Mouse (Mus musculus): ENCODE results near the gene Sel1l3.

DNA sequence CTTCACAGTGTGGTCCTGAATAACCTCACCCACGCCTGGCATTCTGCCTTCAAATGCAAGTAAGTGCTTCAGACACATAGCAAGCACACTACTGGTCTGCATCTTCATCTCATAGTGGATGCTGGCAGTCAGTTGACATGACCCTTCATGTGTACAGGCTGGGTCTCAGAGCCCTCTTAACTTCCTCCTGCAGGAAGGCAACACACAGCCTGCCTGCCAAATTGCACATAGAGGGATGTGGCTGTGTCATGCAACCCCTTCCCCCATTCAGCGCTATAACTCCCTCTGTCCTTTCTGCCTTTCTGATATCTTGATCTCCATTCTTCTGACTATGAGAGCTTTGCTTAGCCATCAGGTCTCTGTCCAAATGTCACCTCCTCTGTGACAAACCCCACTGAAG is 19.3 kb downstream of the Sel1l3 start:
- no peak for TF ChIP-seq GABPA (IDR thresholded peaks at IDR 0.05; ENCODE audit: low read depth, low read length)
- TF ChIP-seq POLR2A (IDR thresholded peaks at IDR 0.05; ENCODE audit: control insufficient read depth in 1 of 2, insufficient read depth in 1 of 2, low read depth in 1 of 2, low read length in 2 of 2, poor library complexity in 1 of 2), result no peak
- TF ChIP-seq RCOR1 (IDR thresholded peaks at IDR 0.05; ENCODE audit: low read depth, low read length), result no peak
- no peak for TF ChIP-seq BHLHE40 (IDR thresholded peaks at IDR 0.05; ENCODE audit: borderline replicate concordance, low read depth, low read length)
- TF ChIP-seq CTCF (IDR thresholded peaks at IDR 0.05 in 2 of 3, conservative IDR thresholded peaks at IDR 0.05 in 1 of 3; ENCODE audit: control insufficient read depth in 1 of 3, insufficient read depth in 1 of 3, low read depth in 2 of 3, low read length in 3 of 3, poor library complexity in 1 of 3, severe bottlenecking in 1 of 3), result no peak

Data from MEL (cell line).